Mouse (Mus musculus) layer of hippocampus, adult 6 months (tissue): Measurements from ENCODE around the gene Zfp799. TPM values are rescaled to one million over a fixed set of nuclear protein-coding genes. Genes with fewer than 3 reads are reported as not detected.

Experiments
- long read RNA-seq, 2 experiments: library from polyadenylated mRNA; unstranded; transcript quantifications; one replicate each; pipeline ENCODE4 v2.0.0; 2019 to 2020
- polyA plus RNA-seq: library from polyadenylated mRNA; unstranded; fragments of <200 nt; fragmentation: Nextera tagmentation; gene quantifications from 2 replicates; pipeline ENCODE4 v1.2.3, GENCODE M21; 2021

Gene Zfp799
- polyA plus RNA-seq: 12.1 and 12.7 TPM in 2 replicates
- long read RNA-seq, experiment 1, full-length matches to known transcripts: 2 of 7 reads
- long read RNA-seq, experiment 1, partial matches to known transcripts: 0 of 7 reads
- long read RNA-seq, experiment 1, other reads (novel, unspliced or antisense): 5 of 7 reads
- long read RNA-seq, experiment 2, full-length matches to known transcripts: 15 of 18 reads
- long read RNA-seq, experiment 2, partial matches to known transcripts: 0 of 18 reads
- long read RNA-seq, experiment 2, other reads (novel, unspliced or antisense): 3 of 18 reads

GRCm38 (mm10) chr17:32829540-32830417 lies at the start of gene Zfp799:
TSS of gene Zfp799 (minus strand) at chr17:32830261.

GRCm38 (mm10) chr17:32809544-32810374 lies 20.3 kb downstream of the Zfp799 start, which contains the start of gene Zfp811:
TSS of gene Zfp811 (minus strand) at chr17:32809931.

GRCm38 (mm10) chr17:32788094-32788559 lies 41.9 kb downstream of the Zfp799 start, which contains the start of gene Zfp871:
TSS of gene Zfp871 (minus strand) at chr17:32788287.

Other genes with a start within 250 kb of the Zfp799 start
- not detected in 2 replicates for gene Cyp4f37, start 209.0 kb downstream of the Zfp799 start, polyA plus RNA-seq
- not detected in 2 replicates for gene Cyp4f40, start 171.4 kb downstream of the Zfp799 start, polyA plus RNA-seq
- 14.1 and 17.7 TPM in 2 replicates for gene Cyp4f15, start 144.6 kb downstream of the Zfp799 start, polyA plus RNA-seq
- gene Zfp871, start 42.0 kb downstream of the Zfp799 start, polyA plus RNA-seq: 8.2 and 13.9 TPM in 2 replicates
- 2.4 and 3.6 TPM in 2 replicates for gene Zfp811, start 20.3 kb downstream of the Zfp799 start, polyA plus RNA-seq
- 2.6 and 2.8 TPM in 2 replicates for gene Zfp870, start 61.4 kb upstream of the Zfp799 start, polyA plus RNA-seq
- 9.2 and 10.1 TPM in 2 replicates for gene Cyp4f14, start 87.1 kb upstream of the Zfp799 start, polyA plus RNA-seq
- 8.4 and 9.0 TPM in 2 replicates for gene Cyp4f13, start 117.1 kb upstream of the Zfp799 start, polyA plus RNA-seq
- 4.0 and 4.2 TPM in 2 replicates for gene Zfp472, start 135.6 kb upstream of the Zfp799 start, polyA plus RNA-seq
- gene Zfp952, start 162.9 kb upstream of the Zfp799 start, polyA plus RNA-seq: 9.7 and 10.0 TPM in 2 replicates
- gene Zfp763, start 203.1 kb upstream of the Zfp799 start, polyA plus RNA-seq: 9.0 and 10.2 TPM in 2 replicates
- gene 4921501E09Rik, start 237.8 kb upstream of the Zfp799 start, polyA plus RNA-seq: not detected in 2 replicates